In the genomic region with DNA sequence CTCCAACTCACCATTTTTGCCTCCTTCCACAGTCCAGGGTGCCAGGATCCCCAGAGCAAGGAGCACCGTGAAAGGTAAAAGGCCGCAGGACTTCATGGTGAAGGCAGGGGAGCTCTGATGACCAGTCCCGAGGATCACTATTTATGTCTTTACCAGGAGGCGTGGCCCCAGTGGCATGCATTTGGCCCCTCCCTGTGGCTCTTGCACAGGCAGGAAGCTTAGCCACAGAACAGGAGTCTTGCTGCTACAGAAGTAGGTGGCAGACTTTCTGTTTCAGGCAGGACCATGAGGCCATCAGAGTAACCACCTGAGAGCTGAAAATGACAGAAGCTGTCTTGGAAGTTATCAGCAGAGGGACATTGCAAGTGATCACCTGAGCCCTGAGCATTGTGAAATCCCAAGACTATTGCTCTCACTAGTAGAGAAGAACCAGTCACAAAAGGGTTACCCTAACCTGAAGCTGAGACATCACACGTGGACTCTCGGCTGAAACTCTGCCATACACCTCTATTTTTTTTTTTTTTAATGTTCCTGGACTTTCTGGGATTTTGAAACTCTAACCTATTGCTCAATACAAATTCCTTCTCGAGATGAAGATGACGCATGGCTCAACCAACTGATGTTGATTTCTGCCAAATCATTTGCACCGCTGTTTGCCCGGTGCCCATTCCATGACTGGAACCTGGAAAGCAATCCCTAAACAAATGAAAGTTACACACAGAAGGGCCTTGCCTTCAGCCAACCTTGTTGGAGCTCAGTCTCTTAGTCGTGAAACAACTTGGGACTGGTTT, we compare ENCODE assay signal across 21 mouse cellular contexts. TPM values are rescaled to one million over a fixed set of nuclear protein-coding genes. Genes with fewer than 3 reads are reported as not detected.
DNase-seq lines count a peak whose midpoint lies in the region; ATAC-seq and TF ChIP-seq lines count a peak whose summit lies in the region.
"Had no signal": no experiment of that assay in that cellular context is flagged by ENCODE, and none has a peak within 500 bp of the region (broad histone marks: within the 10 kb centered on the region; RNA-seq: fewer than 3 reads in every experiment).

No protein-coding gene starts in this region.

- WGBS in lung, postnatal 0 days, result 51% methylated on average over 11 of the region's 11 CpGs
- 68% methylated on average over 11 of the region's 11 CpGs for WGBS in intestine, embryonic 15.5 days

- TF ChIP-seq EP300 in lung, postnatal 0 days (IDR thresholded peaks at IDR 0.05), result peak; percentile 61

- H3K27ac ChIP-seq in lung, postnatal 0 days (ENCODE audit: low read length), result peak overlapping the region; percentile 38; the same call in 1 of the 2 replicates
- H3K27ac ChIP-seq in intestine, embryonic 15.5 days, result no peak overlapping the region
- H3K27ac ChIP-seq: embryonic facial prominence, embryonic 13.5 days; kidney, postnatal 0 days had no signal

- H3K4me2 ChIP-seq in lung, postnatal 0 days (replicated peaks; ENCODE audit: low read depth, low read length), result no peak overlapping the region
- no peak overlapping the region for H3K4me2 ChIP-seq in intestine, embryonic 15.5 days (replicated peaks)
- H3K4me2 ChIP-seq: embryonic facial prominence, embryonic 13.5 days had no signal

- no peak overlapping the region for H3K9ac ChIP-seq in lung, postnatal 0 days (replicated peaks; ENCODE audit: low read depth)
- H3K9ac ChIP-seq in intestine, embryonic 15.5 days, result no peak overlapping the region
- H3K9ac ChIP-seq: embryonic facial prominence, embryonic 13.5 days had no signal

- ATAC-seq in lung, postnatal 0 days, result peak; percentile 64
- ATAC-seq in intestine, embryonic 15.5 days, result no peak
- ATAC-seq: forebrain, embryonic 14.5 days; hindbrain, embryonic 16.5 days had no signal

- H3K4me1 ChIP-seq in lung, postnatal 0 days (ENCODE audit: insufficient read depth, low read depth, low read length), result no peaks in the 10 kb centered on the region
- no peaks in the 10 kb centered on the region for H3K4me1 ChIP-seq in intestine, embryonic 15.5 days (replicated peaks)
- H3K4me1 ChIP-seq: embryonic facial prominence, embryonic 13.5 days had no signal

- DNase-seq in lung, adult 18-20 months, result peak; percentile 50 to 67
- no peak for DNase-seq in lung, postnatal 14 days
- peak; percentile 83 for DNase-seq in NIH3T3 (ENCODE audit: low read depth)
- DNase-seq in lung, postnatal 0 days (ENCODE audit: low spot score), result peak; percentile 68
- DNase-seq in natural killer cell, adult 2 months (ENCODE audit: low spot score in 2 of 2), result peak; percentile 24 to 33
- DNase-seq in heart, adult 11 months, result no peak
- no peak for DNase-seq in heart, adult 8-10 months (ENCODE audit: low spot score)
- DNase-seq: cerebellum, postnatal 14 days; gastrocnemius, postnatal 14 days had no signal

- no peak overlapping the region for H3K4me3 ChIP-seq in lung, postnatal 0 days (ENCODE audit: low read depth, low read length)
- no peak overlapping the region for H3K4me3 ChIP-seq in intestine, embryonic 15.5 days (replicated peaks)
- H3K4me3 ChIP-seq: embryonic facial prominence, embryonic 13.5 days had no signal

- no peaks in the 10 kb centered on the region for H3K9me3 ChIP-seq in lung, postnatal 0 days (ENCODE audit: low read length)
- no peaks in the 10 kb centered on the region for H3K9me3 ChIP-seq in intestine, embryonic 15.5 days
- H3K9me3 ChIP-seq: embryonic facial prominence, embryonic 13.5 days had no signal

- no peaks in the 10 kb centered on the region for H3K27me3 ChIP-seq in lung, postnatal 0 days (replicated peaks; ENCODE audit: insufficient read depth, low read length)
- no peaks in the 10 kb centered on the region; the same call in 1 of the 2 replicates for H3K27me3 ChIP-seq in intestine, embryonic 15.5 days (replicated peaks)
- H3K27me3 ChIP-seq: embryonic facial prominence, embryonic 13.5 days had no signal

- H3K36me3 ChIP-seq in lung, postnatal 0 days (ENCODE audit: insufficient read depth, low read length), result no peaks in the 10 kb centered on the region
- no peaks in the 10 kb centered on the region for H3K36me3 ChIP-seq in intestine, embryonic 15.5 days
- H3K36me3 ChIP-seq: embryonic facial prominence, embryonic 13.5 days had no signal

- TF ChIP-seq CTCF in lung, postnatal 0 days (IDR thresholded peaks at IDR 0.05), result no peak

RNA-seq across cellular contexts. Expression of a gene that starts 23.8 kb away (rescaled TPM):
- not detected in 2 replicates for polyA plus RNA-seq in lung, postnatal 0 days (2015; fragmentation: Nextera tagmentation; extraction: Ambion mirVana)
- not detected in 2 replicates for polyA plus RNA-seq in intestine, embryonic 15.5 days (2015; fragmentation: Nextera tagmentation; extraction: Ambion mirVana)
- total RNA-seq in heart, adult 8-10 months (2022), result not detected
- total RNA-seq: gastrocnemius, postnatal 14 days; layer of hippocampus, postnatal 10 days; MEL had no signal
- polyA plus RNA-seq: embryonic facial prominence, embryonic 13.5 days; forebrain, embryonic 14.5 days; heart, embryonic 16.5 days; hindbrain, embryonic 16.5 days; kidney, postnatal 0 days; limb, embryonic 11.5 days; neural tube, embryonic 11.5 days; spleen, adult 2 months had no signal

RNA-seq across cellular contexts. Expression of a gene that starts 32.5 kb away (rescaled TPM):
- 79.5 and 106 TPM in 2 replicates for polyA plus RNA-seq in lung, postnatal 0 days (2015; fragmentation: Nextera tagmentation; extraction: Ambion mirVana)
- 2.1 and 2.8 TPM in 2 replicates for polyA plus RNA-seq in intestine, embryonic 15.5 days (2015; fragmentation: Nextera tagmentation; extraction: Ambion mirVana)
- 100 to 1,000 TPM in 1 of 4 experiments, 1 to 10 TPM in 3; 1.1 to 110 (median 2.3) TPM for total RNA-seq in heart, adult 8-10 months (2022)
- total RNA-seq: MEL had no signal
- polyA plus RNA-seq: forebrain, embryonic 14.5 days had no signal

RNA-seq across cellular contexts. Expression of a gene that starts 39.8 kb away (rescaled TPM):
- polyA plus RNA-seq in lung, postnatal 0 days (2015; fragmentation: Nextera tagmentation; extraction: Ambion mirVana), result not detected in 2 replicates
- not detected in 2 replicates for polyA plus RNA-seq in intestine, embryonic 15.5 days (2015; fragmentation: Nextera tagmentation; extraction: Ambion mirVana)
- not detected for total RNA-seq in heart, adult 8-10 months (2022)
- total RNA-seq: gastrocnemius, postnatal 14 days; layer of hippocampus, postnatal 10 days; MEL had no signal
- polyA plus RNA-seq: embryonic facial prominence, embryonic 13.5 days; forebrain, embryonic 14.5 days; heart, embryonic 16.5 days; hindbrain, embryonic 16.5 days; kidney, postnatal 0 days; limb, embryonic 11.5 days; neural tube, embryonic 11.5 days; spleen, adult 2 months; urinary bladder, adult 2 months had no signal

RNA-seq across cellular contexts. Expression of a gene that starts 46.6 kb away (rescaled TPM):
- polyA plus RNA-seq in lung, postnatal 0 days (2015; fragmentation: Nextera tagmentation; extraction: Ambion mirVana), result 29.7 and 42.6 TPM in 2 replicates
- 16.1 and 40.7 TPM in 2 replicates for polyA plus RNA-seq in intestine, embryonic 15.5 days (2015; fragmentation: Nextera tagmentation; extraction: Ambion mirVana)
- total RNA-seq in heart, adult 8-10 months (2022), result not detected
- total RNA-seq: MEL had no signal
- polyA plus RNA-seq: forebrain, embryonic 14.5 days; kidney, postnatal 0 days; neural tube, embryonic 11.5 days had no signal

RNA-seq across cellular contexts. Expression of a gene that starts 48.6 kb away (rescaled TPM):
- polyA plus RNA-seq in lung, postnatal 0 days (2015; fragmentation: Nextera tagmentation; extraction: Ambion mirVana), result 71.4 and 81.2 TPM in 2 replicates
- 9.3 and 11.0 TPM in 2 replicates for polyA plus RNA-seq in intestine, embryonic 15.5 days (2015; fragmentation: Nextera tagmentation; extraction: Ambion mirVana)
- under 1 TPM; 0.25 to 0.50 (median 0.29) TPM for total RNA-seq in heart, adult 8-10 months (2022)
- total RNA-seq: MEL had no signal

Comparison
In these comparisons a context has a peak if more than half of its experiments do, and no peak if none do; other contexts are left out.
1. DNase-seq: peak in lung, adult 18-20 months (2 of 2), NIH3T3 (single experiment), lung, postnatal 0 days (single experiment) and natural killer cell, adult 2 months (2 of 2); none in lung, postnatal 14 days (single experiment), heart, adult 11 months (single experiment) and heart, adult 8-10 months (single experiment).
2. RNA of a gene that starts 32.5 kb away (polyA plus RNA-seq): 79.5 to 106 TPM in lung, postnatal 0 days; 2.1 to 2.8 TPM in intestine, embryonic 15.5 days; every median in the first group is over 10 times any median in the second.